Mouse (Mus musculus) olfactory bulb, adult 2 months (tissue): ENCODE measurements around the gene Axdnd1. TPM values are rescaled to one million over a fixed set of nuclear protein-coding genes. Genes with fewer than 3 reads are reported as not detected.

Source experiments
- H3K27ac ChIP-seq: fragments of 200-500 bp; 2 replicates; pipeline ENCODE4 v1.5.1; 2012; ENCODE audit warnings: low read depth, low read length; ENCODE audit not compliant: insufficient read depth
- H3K4me1 ChIP-seq: fragments of 200-500 bp; 2 replicates; pipeline ENCODE4 v1.6.1; 2012; ENCODE audit warnings: low read length; ENCODE audit not compliant: control insufficient read depth, insufficient read depth
- H3K4me3 ChIP-seq: fragments of 200-500 bp; 2 replicates; pipeline ENCODE4 v1.5.1; 2012; ENCODE audit warnings: mild to moderate bottlenecking, low read depth, low read length, moderate library complexity; ENCODE audit not compliant: insufficient read depth
- CTCF ChIP-seq: fragments of 200-500 bp; IDR thresholded peaks from 2 replicates; pipeline ENCODE4 v1.5.1; 2012; ENCODE audit warnings: low read depth, mild to moderate bottlenecking, low read length, moderate library complexity; ENCODE audit not compliant: insufficient read depth
- POLR2A ChIP-seq: fragments of 200-500 bp; IDR thresholded peaks from 2 replicates; pipeline ENCODE4 v1.6.1; 2012; ENCODE audit warnings: mild to moderate bottlenecking, low read depth, low read length, moderate library complexity; ENCODE audit not compliant: insufficient read depth
- WGBS: fragments of 180-500 bp; shearing (Covaris S2); methylation state at CpG from one replicate; pipeline ENCODE4 v1.1.7; 2018; 5-methylcytosine and 5-hydroxymethylcytosine counted together
- polyA plus RNA-seq: library from polyadenylated mRNA; stranded (reverse); fragments of >200 nt; gene quantifications from 2 replicates; pipeline ENCODE4 v1.2.4, GENCODE M21; 2012; ENCODE audit warnings: low replicate concordance; ENCODE audit not compliant: missing spikeins, insufficient read depth, insufficient read length

Axdnd1 gene
- polyA plus RNA-seq, 1 experiment: not detected

DNA sequence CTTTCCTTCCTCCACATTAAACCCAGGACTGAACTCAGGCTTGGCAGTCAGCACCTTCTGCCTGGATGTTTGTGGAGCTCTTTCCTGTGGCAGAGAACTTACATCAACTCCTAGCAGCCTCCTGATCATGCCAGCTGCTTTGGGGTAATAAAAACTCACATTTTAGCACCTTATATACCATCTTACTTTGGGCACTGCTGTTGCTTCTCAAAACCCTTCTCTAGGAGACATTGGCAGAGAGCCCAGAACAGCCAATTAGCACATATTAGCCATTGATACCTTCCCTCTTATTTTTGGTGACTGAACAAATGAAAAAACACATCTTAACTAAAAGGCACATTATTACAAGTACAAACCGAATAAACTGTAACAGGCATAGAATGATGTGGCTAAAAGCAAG, 24.1 kb upstream of the Axdnd1 start:
- no peak overlapping the region for H3K4me3 ChIP-seq
- no peak overlapping the region for H3K27ac ChIP-seq
- 14% methylated on average over 1 of the region's 1 CpGs for WGBS
- no peak for TF ChIP-seq POLR2A
- no peak for TF ChIP-seq CTCF
- peaks cover 6% of the 10 kb centered on the region; the same call in 1 of the 2 replicates for H3K4me1 ChIP-seq

DNA sequence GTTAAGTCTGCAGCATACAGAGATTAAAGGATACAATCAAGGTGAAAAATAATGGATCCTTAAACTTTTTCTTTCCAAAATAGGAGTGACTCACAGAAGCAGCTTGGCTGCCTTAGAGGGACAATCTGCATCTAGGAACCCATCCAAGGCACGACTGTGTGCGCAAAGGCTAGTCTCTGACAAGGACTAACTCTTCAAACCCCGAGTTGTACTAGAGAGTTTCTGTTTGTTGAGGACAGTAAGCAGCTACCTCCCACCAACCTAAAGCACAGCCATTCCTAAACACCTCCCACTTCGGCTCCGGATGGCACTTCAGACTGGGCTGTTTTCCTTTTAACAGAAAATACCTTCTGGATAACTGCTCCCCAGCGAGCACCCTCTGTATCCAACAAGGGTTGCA, 21.8 kb upstream of the Axdnd1 start:
- H3K4me3 ChIP-seq: no peak overlapping the region
- 59% methylated on average over 6 of the region's 6 CpGs for WGBS
- no peak for TF ChIP-seq CTCF
- no peak for TF ChIP-seq POLR2A
- no peak overlapping the region for H3K27ac ChIP-seq
- H3K4me1 ChIP-seq: no peaks in the 10 kb centered on the region

DNA sequence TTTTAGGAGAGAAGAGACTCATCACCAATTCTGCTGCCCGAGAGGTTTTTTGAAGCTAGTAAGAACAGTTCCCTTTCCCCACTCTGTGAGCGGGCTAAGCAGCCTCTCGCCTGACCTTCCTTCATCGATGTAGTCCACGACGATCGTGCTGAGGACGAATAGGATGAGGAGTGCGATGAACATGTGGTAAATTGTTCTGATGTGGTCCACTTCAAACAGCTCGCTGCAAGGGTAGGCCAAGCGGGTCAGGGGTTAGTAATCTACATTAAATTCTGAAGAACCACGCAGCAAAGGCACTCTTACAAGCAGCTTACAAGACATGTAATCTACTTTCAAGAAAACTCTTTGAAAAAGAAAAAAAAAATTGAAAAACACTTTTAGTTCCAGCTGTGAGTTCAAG, 21.3 kb upstream of the Axdnd1 start:
- H3K4me3 ChIP-seq: no peak overlapping the region
- no peak overlapping the region for H3K27ac ChIP-seq
- no peak for TF ChIP-seq CTCF
- no peaks in the 10 kb centered on the region for H3K4me1 ChIP-seq
- 94% methylated on average over 12 of the region's 12 CpGs for WGBS

DNA sequence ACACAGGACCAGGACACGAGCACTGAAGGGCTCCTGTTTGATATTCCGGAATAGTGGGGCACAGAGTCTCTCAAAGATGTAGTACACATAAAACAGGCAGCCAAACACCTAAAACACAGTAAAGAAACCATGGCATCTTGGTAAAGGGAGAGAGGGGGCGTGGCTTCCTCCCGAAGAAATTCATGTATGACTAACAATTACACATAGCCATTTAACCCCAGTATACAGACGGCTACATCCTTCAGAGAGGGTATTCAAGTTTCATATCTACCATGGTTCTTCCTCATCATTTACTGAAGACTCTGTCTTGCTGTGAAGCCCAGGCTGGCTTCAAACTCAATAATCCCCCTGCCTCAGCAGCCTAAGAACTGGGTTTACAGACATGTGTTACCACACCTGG, 16.8 kb upstream of the Axdnd1 start:
- TF ChIP-seq POLR2A (no peak), CTCF (no peak)
- peaks cover under 1% of the 10 kb centered on the region; the same call in 1 of the 2 replicates for H3K4me1 ChIP-seq
- H3K27ac ChIP-seq: no peak overlapping the region
- WGBS: 84% methylated on average over 5 of the region's 5 CpGs
- no peak overlapping the region for H3K4me3 ChIP-seq

DNA sequence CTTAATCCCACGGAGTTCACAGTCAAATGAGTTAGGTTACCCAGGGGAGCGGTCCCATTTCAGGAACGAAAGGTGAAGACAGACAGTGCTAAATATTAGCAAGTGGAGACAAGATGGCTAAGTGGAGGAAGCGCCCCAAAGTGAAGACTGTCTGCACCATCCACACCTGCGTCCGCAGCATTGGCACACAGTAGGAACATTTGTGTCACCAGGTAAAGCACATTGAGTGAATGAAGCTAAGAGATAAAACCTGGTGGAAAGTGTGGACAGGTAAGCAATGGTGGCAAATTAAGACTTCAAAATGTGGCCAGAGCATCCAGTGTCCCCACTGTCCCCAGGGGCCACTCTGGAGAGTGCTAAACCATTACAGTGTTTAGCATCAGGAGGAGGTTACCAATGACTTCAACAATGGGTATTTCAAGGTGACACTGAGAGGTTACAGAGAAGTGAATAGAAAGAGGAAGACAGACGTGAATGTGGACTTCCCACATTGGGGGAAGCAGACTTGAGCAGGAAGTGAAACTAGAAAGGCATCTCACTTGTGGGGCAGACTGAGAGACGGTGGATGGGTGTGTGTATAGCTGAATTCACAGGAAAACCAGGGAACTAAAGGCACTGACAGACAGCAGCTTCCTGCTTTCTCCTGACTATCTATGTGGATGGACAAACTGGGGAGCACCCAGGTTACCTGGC, 16.2 kb upstream of the Axdnd1 start:
- 95% methylated on average over 8 of the region's 8 CpGs for WGBS
- H3K4me3 ChIP-seq: no peak overlapping the region
- no peak overlapping the region for H3K27ac ChIP-seq
- no peak for TF ChIP-seq CTCF
- no peak for TF ChIP-seq POLR2A
- H3K4me1 ChIP-seq: peaks cover 4% of the 10 kb centered on the region; the same call in 1 of the 2 replicates

DNA sequence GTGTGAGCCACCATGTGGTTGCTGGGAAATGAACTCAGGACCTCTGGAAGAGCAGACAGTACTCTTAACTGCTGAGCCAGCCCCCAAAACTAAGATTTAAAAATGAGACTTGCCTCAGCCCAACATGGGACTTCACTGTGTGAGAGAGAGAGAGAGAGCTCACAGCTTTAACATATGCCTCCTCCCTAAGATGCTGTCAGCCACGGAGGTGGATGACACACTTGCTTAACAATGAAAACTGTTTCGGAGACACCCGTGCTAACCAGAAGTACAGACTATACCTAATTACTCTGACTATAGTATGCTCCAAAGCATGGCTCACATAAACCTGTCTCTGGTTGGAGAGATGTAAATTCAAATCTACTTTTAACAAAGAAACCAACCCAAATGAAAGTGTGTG, 12.5 kb upstream of the Axdnd1 start:
- 44% methylated on average over 3 of the region's 3 CpGs for WGBS
- TF ChIP-seq POLR2A (no peak), CTCF (no peak)
- H3K4me1 ChIP-seq: peaks cover 6% of the 10 kb centered on the region; the same call in 1 of the 2 replicates
- H3K4me3 ChIP-seq: no peak overlapping the region
- no peak overlapping the region for H3K27ac ChIP-seq

DNA sequence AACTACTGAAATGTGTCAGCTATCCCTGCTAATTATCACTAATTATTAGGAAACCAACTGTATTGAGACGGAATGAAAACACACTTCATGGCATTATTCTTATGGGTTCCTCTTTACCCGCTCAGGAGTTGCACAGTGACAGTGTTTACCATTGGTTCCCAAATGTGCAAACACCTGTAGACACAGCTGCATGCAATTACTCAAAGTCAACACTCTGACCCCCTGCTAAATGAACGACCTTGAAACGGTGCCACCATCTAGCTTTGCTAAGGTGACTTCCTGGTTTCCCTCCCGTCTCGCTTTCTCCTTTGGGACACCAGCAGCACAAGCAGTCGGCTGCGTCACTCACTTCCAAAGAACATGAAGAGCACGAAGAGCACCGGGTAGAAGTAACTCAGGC, 11.5 kb upstream of the Axdnd1 start:
- peaks cover 6% of the 10 kb centered on the region; the same call in 1 of the 2 replicates for H3K4me1 ChIP-seq
- 62% methylated on average over 10 of the region's 10 CpGs for WGBS
- no peak overlapping the region for H3K27ac ChIP-seq
- no peak for TF ChIP-seq CTCF
- no peak for TF ChIP-seq POLR2A
- no peak overlapping the region for H3K4me3 ChIP-seq

DNA sequence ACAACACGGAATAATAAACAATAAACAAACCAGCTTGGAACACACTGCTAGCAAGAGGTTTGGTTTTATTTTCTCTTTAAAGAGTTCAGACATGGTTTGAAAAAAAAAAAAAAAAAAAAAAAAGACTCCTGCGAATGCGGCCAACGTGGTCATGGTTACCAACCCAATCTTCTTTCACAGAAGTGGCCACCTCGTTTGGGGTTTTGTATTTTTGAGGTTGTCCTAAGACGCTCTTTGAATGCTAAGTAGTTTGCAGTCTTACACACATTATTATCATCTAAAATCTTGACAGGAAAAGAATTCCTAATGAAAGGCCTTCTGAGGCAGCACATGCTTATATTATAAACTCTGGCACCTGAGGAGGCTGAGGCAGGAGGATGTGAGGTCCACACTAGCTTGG, 7.5 kb upstream of the Axdnd1 start:
- 51% methylated on average over 6 of the region's 6 CpGs for WGBS
- Histone ChIP-seq H3K4me1 (peaks cover 6% of the 10 kb centered on the region; the same call in 1 of the 2 replicates), H3K4me3 (no peak overlapping the region), H3K27ac (no peak overlapping the region)
- TF ChIP-seq CTCF (no peak), POLR2A (no peak)

DNA sequence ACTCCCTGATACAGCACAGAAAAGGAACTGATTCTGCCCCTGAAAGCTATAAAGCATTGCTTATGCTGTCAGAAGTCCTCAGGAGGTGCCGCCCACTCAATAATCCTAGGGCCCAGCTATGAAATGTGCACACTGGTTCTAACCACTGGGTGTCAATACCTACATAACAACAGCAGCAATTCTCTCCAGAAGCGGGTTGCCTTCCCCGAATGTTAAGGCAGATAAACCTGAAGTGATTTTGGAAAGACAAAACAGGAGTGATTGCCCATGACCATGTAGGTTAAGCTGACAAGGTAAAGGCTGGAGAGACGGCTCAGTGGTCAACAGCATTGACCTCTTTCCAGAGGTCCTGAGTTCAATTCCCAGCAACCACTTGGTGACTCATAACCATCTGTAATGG, 4.8 kb upstream of the Axdnd1 start:
- no peak for TF ChIP-seq CTCF
- no peak for TF ChIP-seq POLR2A
- WGBS: 93% methylated on average over 4 of the region's 4 CpGs
- Histone ChIP-seq H3K27ac (no peak overlapping the region), H3K4me3 (no peak overlapping the region), H3K4me1 (no peaks in the 10 kb centered on the region)

DNA sequence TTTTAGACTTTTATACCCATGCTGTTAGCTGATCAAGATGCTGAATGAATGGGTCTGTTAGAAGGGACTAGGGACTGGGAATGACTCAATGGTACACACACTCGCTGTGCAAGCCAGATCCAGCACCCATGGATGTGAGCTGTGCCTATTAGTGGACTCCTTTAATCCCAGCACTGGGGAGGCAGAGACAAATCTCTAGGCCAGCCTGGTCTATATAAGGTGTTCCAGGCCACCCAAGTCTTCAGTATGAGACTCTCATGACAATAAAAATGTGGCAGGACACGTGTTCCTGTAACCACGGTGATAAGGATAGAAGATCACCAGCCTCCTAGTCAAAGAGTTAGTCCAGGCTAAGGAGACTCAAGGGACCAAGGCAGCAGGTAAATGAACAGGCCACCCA, 3.1 kb upstream of the Axdnd1 start:
- WGBS: 92% methylated on average over 3 of the region's 3 CpGs
- H3K4me1 ChIP-seq: no peaks in the 10 kb centered on the region
- H3K27ac ChIP-seq: no peak overlapping the region
- no peak overlapping the region for H3K4me3 ChIP-seq
- TF ChIP-seq CTCF (no peak), POLR2A (no peak)
